Mouse (Mus musculus) testis, adult 2 months (tissue): ENCODE data around the gene Ccdc188.

Experiments used
- CTCF ChIP-seq: fragments of 200-500 bp; IDR thresholded peaks from 2 replicates; pipeline ENCODE4 v1.5.1; 2012; ENCODE audit warnings: low read depth, mild to moderate bottlenecking, inconsistent platforms, low read length, moderate library complexity; ENCODE audit not compliant: control insufficient read depth, insufficient read depth, insufficient replicate concordance
- POLR2A ChIP-seq: fragments of 200-500 bp; IDR thresholded peaks from 2 replicates; pipeline ENCODE4 v1.6.1; 2012; ENCODE audit warnings: low read depth, mild to moderate bottlenecking, inconsistent platforms, low read length, moderate library complexity; ENCODE audit not compliant: control insufficient read depth

DNA sequence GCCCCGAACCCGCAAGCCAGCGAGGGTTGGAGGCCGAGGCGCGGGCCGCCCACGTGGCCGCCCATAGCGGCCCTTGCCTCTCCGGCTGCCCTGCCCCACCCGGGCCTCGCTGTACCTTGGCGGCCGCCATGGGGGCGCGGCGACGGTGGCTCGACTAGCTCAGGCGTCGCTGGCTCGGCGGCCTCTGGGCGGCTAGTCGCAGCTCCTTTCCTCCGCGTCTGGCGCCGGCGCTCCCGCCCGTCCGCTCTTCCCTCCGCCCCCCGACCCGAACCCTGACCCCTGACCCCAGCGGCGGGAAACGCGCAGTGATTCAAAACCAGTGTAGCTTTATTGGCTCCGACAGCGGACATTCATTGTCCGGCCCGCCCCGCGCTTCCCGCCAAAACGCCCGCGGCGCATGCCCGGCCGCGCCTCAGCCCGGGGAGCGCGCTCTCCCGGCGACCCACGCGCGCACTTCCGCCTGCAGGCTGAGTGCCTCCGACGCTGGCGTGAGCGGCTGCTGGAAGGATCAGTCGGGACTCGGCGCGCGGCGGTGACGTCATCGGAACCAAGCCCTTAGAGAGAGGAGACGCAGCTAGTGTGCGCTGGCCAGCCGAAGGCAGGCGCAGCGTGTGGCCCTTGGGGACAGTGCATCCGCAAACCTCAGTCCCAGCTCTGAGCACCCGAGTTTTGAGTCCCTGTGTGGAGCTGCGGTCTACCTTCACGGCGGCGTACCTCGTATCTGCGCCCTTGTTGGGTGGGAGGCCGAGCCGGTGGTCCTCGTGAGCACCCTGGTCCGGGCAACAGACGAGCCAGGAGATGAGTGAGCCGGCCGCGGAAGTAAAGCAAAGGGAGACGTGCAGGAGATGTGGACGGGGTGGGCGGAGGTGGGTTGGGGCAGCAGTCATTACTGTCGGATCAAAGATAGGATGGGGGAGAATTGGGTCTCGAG lies 31.0 kb downstream of the Ccdc188 start, which contains the start of the genes Trmt2a and Ranbp1:
- peak; percentile 52 for TF ChIP-seq POLR2A
- TF ChIP-seq CTCF = no peak
